Mouse (Mus musculus) heart, postnatal 0 days (tissue): ENCODE data around the gene Grb10.

Source experiments
- CTCF ChIP-seq: IDR thresholded peaks from 2 replicates; pipeline ENCODE4 v1.5.1; 2016; ENCODE audit warnings: antibody characterized with exemption, control low read depth, low read depth
- EP300 ChIP-seq: IDR thresholded peaks from 2 replicates; pipeline ENCODE4 v1.6.1; 2016; ENCODE audit warnings: antibody characterized with exemption, low read depth

DNA sequence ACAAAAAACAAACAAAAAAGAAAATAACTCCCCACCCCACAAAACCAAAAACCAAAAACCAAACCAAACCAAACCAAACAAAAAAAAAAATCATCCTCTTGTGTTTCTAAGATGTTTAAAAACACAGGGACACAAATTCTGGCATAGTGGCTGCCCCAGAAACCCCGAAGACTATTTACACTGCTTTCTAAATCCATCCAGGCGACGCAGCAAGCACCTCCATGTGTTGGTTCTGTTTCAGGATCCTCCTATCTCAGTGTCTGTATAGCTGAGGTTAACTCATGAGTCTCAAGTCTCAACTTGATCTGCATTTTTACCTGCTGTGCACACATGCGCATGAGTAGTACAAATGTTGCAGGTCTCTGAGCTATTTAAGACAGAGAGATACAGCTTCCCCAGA is 1.9 kb upstream of the Grb10 start:
- no peak for TF ChIP-seq CTCF
- no peak for TF ChIP-seq EP300
